ENCODE assay signal across 1 mouse cellular context in the genomic region with DNA sequence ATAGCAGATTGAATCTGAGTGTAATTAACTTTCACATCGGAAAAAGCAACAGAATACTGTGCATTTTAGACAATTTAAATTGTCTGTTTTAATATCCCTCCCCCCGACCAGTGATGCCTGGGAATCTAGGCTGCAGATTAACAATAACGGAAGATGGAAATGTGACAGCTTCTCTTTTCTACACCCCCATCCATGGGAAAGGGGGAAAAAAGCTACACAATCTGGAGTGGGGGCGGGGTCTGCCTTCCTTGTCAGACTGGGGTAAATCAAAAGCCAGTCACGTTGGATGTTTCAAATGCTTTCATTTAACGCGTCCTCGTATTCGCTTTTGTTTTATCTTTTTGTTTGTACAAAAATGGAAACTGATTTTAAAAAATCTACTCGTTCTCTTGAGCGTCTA.
TF ChIP-seq lines count a peak whose summit lies in the region.

No protein-coding gene starts in this region.

TF ChIP-seq in CH12.LX, 34 proteins besides CTCF, POLR2A, EP300 and RAD21:
- TF ChIP-seq MXI1 (IDR thresholded peaks at IDR 0.05; ENCODE audit: low read depth, low read length): peak; percentile 1; the same call in 1 of the 2 replicates
- TF ChIP-seq SIN3A (IDR thresholded peaks at IDR 0.05; ENCODE audit: low read length): 0 out of 2 replicates have a peak, but pooled peaks have one; percentile 24
- TF ChIP-seq MEF2A (IDR thresholded peaks at IDR 0.05; ENCODE audit: borderline replicate concordance, low read depth, low read length): no peak
TF ChIP-seq in CH12.LX: peak in this region for 2.
